Mouse (Mus musculus): ENCODE measurements around the gene Bsn.

DNA sequence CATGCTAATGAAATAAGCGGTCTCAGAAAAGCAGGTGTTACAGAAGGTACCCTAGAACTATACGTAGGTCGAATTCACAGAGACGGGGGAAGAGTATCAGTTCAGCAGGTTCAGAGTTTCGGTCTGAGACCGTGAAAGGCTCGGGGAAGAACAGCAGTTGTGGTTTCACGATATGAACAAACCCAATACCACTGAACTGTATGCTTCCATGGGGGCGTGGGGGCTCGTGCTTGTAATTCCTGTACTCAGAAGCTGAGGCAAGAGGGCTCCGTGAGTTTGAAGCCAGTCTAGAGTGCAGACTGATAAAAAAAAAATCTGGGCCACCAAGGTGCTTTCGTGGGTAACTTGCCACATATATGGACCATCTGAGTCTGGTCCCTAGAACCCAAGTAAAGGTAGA is 35.4 kb downstream of the Bsn start:
- no peak for TF ChIP-seq CTCF (IDR thresholded peaks at IDR 0.05; ENCODE audit: insufficient read depth, low read depth, low read length)
- no peak for TF ChIP-seq POLR2A (IDR thresholded peaks at IDR 0.05; ENCODE audit: insufficient read depth, low read depth, low read length)

All from olfactory bulb, adult 2 months (tissue).